Mouse (Mus musculus) pancreas, adult 10 weeks (tissue): ENCODE measurements around the gene Pawr. TPM values are rescaled to one million over a fixed set of nuclear protein-coding genes. Genes with fewer than 3 reads are reported as not detected.

ENCODE experiments used
- polyA plus RNA-seq: library from polyadenylated mRNA; stranded (reverse); fragments of 350-450 nt; fragmentation: Illumina TruSeq; extraction: RNeasy Lipid Tissue Mini Kit (QIAGEN cat#74804); gene quantifications from one replicate; pipeline ENCODE4 v1.2.3, GENCODE M21; 2015; ENCODE audit warnings: low read depth, low replicate concordance; ENCODE audit not compliant: insufficient read depth

The Pawr gene
- 3.8 TPM for polyA plus RNA-seq

DNA sequence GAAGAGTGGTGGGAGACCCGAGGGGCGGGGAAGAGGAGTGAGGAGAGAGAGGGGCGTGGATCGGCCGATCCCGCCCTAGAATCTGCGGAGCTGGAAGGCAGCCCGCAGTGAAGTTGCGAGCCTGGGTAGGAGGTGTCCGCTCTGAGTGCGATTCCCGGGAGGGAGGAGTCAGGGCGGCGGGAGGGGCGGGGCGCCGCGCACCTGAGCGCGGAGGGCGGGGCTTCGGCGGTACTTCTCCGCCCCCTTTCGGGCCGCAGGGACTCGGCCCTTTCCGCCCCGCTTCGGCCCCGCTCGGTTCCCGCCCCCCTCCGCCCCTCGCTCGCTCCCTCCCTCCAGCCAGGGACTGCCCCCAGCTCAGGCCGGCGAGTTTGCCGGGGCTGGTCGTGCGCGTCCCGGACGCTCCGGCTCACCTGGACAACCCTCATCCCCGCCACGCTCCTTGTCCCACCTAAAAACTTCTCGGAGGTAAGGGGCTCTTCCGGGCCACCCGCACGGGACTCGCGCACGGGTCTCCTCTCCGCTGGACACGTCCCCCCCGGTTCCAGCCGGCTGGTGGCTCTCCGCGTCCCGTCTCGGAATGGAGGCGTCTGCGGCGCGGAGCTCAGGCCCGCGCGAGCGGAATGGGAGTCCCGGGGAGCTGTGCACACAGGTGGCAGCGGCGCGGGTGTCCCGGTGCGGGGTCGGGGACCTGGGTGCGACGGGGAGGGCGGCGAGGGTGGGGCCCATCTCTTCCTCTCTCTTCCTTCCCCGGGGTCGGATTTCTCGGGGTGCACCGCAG lies at the start of gene Pawr:
Gene Pawr, plus strand, starts transcription at position 338 of the 778 bp plus-strand sequence.

Other genes starting within 250 kb of the Pawr start
- 17.6 TPM for gene Ppp1r12a, start 169.9 kb upstream of the Pawr start, polyA plus RNA-seq